21 mouse cellular contexts compared by ENCODE assay signal in genomic region chr9:94645631-94646030, GRCm38 (mm10). TPM values are rescaled to one million over a fixed set of nuclear protein-coding genes. Genes with fewer than 3 reads are reported as not detected.
A peak's percentile ranks its signal among the peaks of the same experiment; 100 is the strongest.
DNase-seq lines count a peak whose midpoint lies in the region; ATAC-seq and TF ChIP-seq lines count a peak whose summit lies in the region.
"Had no signal": no experiment of that assay in that cellular context is flagged by ENCODE, and none has a peak within 500 bp of the region (broad histone marks: within the 10 kb centered on the region; RNA-seq: fewer than 3 reads in every experiment).

No protein-coding gene starts in this region.

- no peak for DNase-seq in heart, adult 18-20 months
- no peak for DNase-seq in liver, embryonic 14.5 days (ENCODE audit: low read depth in 3 of 3, low spot score in 3 of 3)
- no peak for DNase-seq in layer of hippocampus, postnatal 10 days (ENCODE audit: low spot score in 2 of 2)
- no peak for DNase-seq in forebrain, embryonic 14.5 days (ENCODE audit: low spot score)
- DNase-seq: adrenal gland, adult 2 months; adrenal gland, postnatal 25 days; cerebellum, adult 2 months; cerebellum, postnatal 10 days; gastrocnemius, adult 2 months; gastrocnemius, postnatal 36 days had no signal

- 21% methylated on average over 6 of the region's 6 CpGs for WGBS in heart, embryonic 12.5 days
- 11% methylated on average over 6 of the region's 6 CpGs for WGBS in liver, embryonic 14.5 days (ENCODE audit: insufficient replicate concordance)
- WGBS in forebrain, embryonic 14.5 days = 88% methylated on average over 6 of the region's 6 CpGs

- no peak overlapping the region for H3K4me3 ChIP-seq in heart, embryonic 12.5 days
- peak overlapping the region; percentile 76 for H3K4me3 ChIP-seq in megakaryocyte, embryonic 14.5 days (replicated peaks)
- H3K4me3 ChIP-seq in liver, embryonic 14.5 days (ENCODE audit: insufficient read depth in 1 of 2, low read depth in 2 of 2, low read length in 2 of 2) = no peak overlapping the region
- H3K4me3 ChIP-seq in forebrain, embryonic 14.5 days (ENCODE audit: low read depth, low read length) = no peak overlapping the region
- H3K4me3 ChIP-seq: embryonic facial prominence, embryonic 12.5 days; gastrocnemius, adult 2 months; heart, embryonic 10.5 days; heart, embryonic 15.5 days; hindbrain, embryonic 10.5 days; intestine, embryonic 15.5 days had no signal

- TF ChIP-seq CTCF in liver, embryonic 14.5 days (IDR thresholded peaks at IDR 0.05; ENCODE audit: low read depth) = no peak

- peak; percentile 55; the same call in 1 of the 2 replicates for ATAC-seq in heart, embryonic 12.5 days (ENCODE audit: insufficient number of reproducible peaks, low FRiP score)
- no peak for ATAC-seq in megakaryocyte, adult 5-6 weeks (ENCODE audit: poor library complexity, severe bottlenecking)
- peak; percentile 33; the same call in 1 of the 2 replicates for ATAC-seq in liver, embryonic 14.5 days (ENCODE audit: insufficient read depth)
- ATAC-seq in megakaryocyte progenitor cell, adult 5-6 weeks (replicated peaks; ENCODE audit: poor library complexity) = peak; percentile 19; the same call in 1 of the 2 replicates
- ATAC-seq in forebrain, embryonic 14.5 days = no peak
- ATAC-seq: forebrain, embryonic 16.5 days; intestine, embryonic 15.5 days had no signal

- H3K4me2 ChIP-seq in heart, embryonic 12.5 days = no peak overlapping the region
- H3K4me2 ChIP-seq in liver, embryonic 14.5 days (ENCODE audit: low read depth) = no peak overlapping the region
- H3K4me2 ChIP-seq in forebrain, embryonic 14.5 days (ENCODE audit: low read length) = no peak overlapping the region
- H3K4me2 ChIP-seq: embryonic facial prominence, embryonic 12.5 days; heart, embryonic 15.5 days; hindbrain, embryonic 14.5 days; intestine, embryonic 15.5 days had no signal

- H3K4me1 ChIP-seq in heart, embryonic 12.5 days (replicated peaks) = peaks cover 4% of the 10 kb centered on the region
- H3K4me1 ChIP-seq in megakaryocyte, embryonic 14.5 days = peaks cover 49% of the 10 kb centered on the region
- no peaks in the 10 kb centered on the region for H3K4me1 ChIP-seq in liver, embryonic 14.5 days (replicated peaks; ENCODE audit: control insufficient read depth in 2 of 2, insufficient read depth in 2 of 2, low read length in 1 of 2)
- H3K4me1 ChIP-seq in forebrain, embryonic 14.5 days (ENCODE audit: control insufficient read depth, insufficient read depth, low read length) = no peaks in the 10 kb centered on the region
- H3K4me1 ChIP-seq: embryonic facial prominence, embryonic 12.5 days; heart, embryonic 15.5 days; hindbrain, embryonic 10.5 days; intestine, embryonic 15.5 days had no signal

- TF ChIP-seq EP300 in liver, embryonic 14.5 days (IDR thresholded peaks at IDR 0.05; ENCODE audit: low read depth) = no peak

- H3K27ac ChIP-seq in heart, embryonic 12.5 days (ENCODE audit: poor library complexity, severe bottlenecking) = no peak overlapping the region
- no peak overlapping the region for H3K27ac ChIP-seq in liver, embryonic 14.5 days
- no peak overlapping the region for H3K27ac ChIP-seq in forebrain, embryonic 14.5 days (ENCODE audit: low read depth, low read length)
- H3K27ac ChIP-seq: embryonic facial prominence, embryonic 12.5 days; gastrocnemius, adult 2 months; heart, embryonic 10.5 days; heart, embryonic 15.5 days; hindbrain, embryonic 10.5 days; hindbrain, embryonic 14.5 days; intestine, embryonic 15.5 days had no signal

- H3K36me3 ChIP-seq in heart, embryonic 12.5 days = no peaks in the 10 kb centered on the region
- peaks cover 5% of the 10 kb centered on the region for H3K36me3 ChIP-seq in megakaryocyte, embryonic 14.5 days (replicated peaks; ENCODE audit: low read length)
- H3K36me3 ChIP-seq in liver, embryonic 14.5 days (replicated peaks; ENCODE audit: control insufficient read depth, insufficient read depth, low read depth) = no peaks in the 10 kb centered on the region
- H3K36me3 ChIP-seq in forebrain, embryonic 14.5 days (ENCODE audit: control insufficient read depth, insufficient read depth, low read length) = no peaks in the 10 kb centered on the region
- H3K36me3 ChIP-seq: embryonic facial prominence, embryonic 12.5 days; heart, embryonic 10.5 days; heart, embryonic 15.5 days; hindbrain, embryonic 10.5 days; intestine, embryonic 15.5 days had no signal

- H3K27me3 ChIP-seq in heart, embryonic 12.5 days (replicated peaks) = no peaks in the 10 kb centered on the region
- no peaks in the 10 kb centered on the region for H3K27me3 ChIP-seq in megakaryocyte, embryonic 14.5 days (replicated peaks)
- no peaks in the 10 kb centered on the region for H3K27me3 ChIP-seq in liver, embryonic 14.5 days (ENCODE audit: control insufficient read depth, insufficient read depth, low read length)
- H3K27me3 ChIP-seq in forebrain, embryonic 14.5 days (replicated peaks; ENCODE audit: control insufficient read depth, insufficient read depth, low read length) = no peaks in the 10 kb centered on the region
- H3K27me3 ChIP-seq: embryonic facial prominence, embryonic 12.5 days; heart, embryonic 15.5 days; intestine, embryonic 15.5 days had no signal

- no peaks in the 10 kb centered on the region for H3K9me3 ChIP-seq in heart, embryonic 12.5 days (replicated peaks)
- peaks cover 6% of the 10 kb centered on the region; the same call in 1 of the 2 replicates for H3K9me3 ChIP-seq in megakaryocyte, embryonic 14.5 days
- H3K9me3 ChIP-seq in liver, embryonic 14.5 days (ENCODE audit: control insufficient read depth, low read length) = no peaks in the 10 kb centered on the region
- H3K9me3 ChIP-seq in forebrain, embryonic 14.5 days (replicated peaks; ENCODE audit: control insufficient read depth, low read length) = no peaks in the 10 kb centered on the region
- H3K9me3 ChIP-seq: embryonic facial prominence, embryonic 12.5 days; heart, embryonic 10.5 days; heart, embryonic 15.5 days; hindbrain, embryonic 10.5 days; intestine, embryonic 15.5 days had no signal

- no peak overlapping the region for H3K9ac ChIP-seq in heart, embryonic 12.5 days
- no peak overlapping the region for H3K9ac ChIP-seq in liver, embryonic 14.5 days (replicated peaks)
- no peak overlapping the region for H3K9ac ChIP-seq in forebrain, embryonic 14.5 days (ENCODE audit: low read length)
- H3K9ac ChIP-seq: embryonic facial prominence, embryonic 12.5 days; heart, embryonic 15.5 days; hindbrain, embryonic 14.5 days; intestine, embryonic 15.5 days had no signal

RNA-seq across cellular contexts. Expression of gene Slc9a9, which starts 24.1 kb away (rescaled TPM):
- polyA plus RNA-seq in heart, embryonic 12.5 days (2016; fragmentation: Nextera tagmentation; extraction: Ambion mirVana) = 3.9 and 4.0 TPM in 2 replicates
- total RNA-seq in heart, adult 18-20 months (2021) = 1 to 10 TPM; 1.6 to 2.4 TPM
- polyA plus RNA-seq in megakaryocyte, embryonic 14.5 days (2012; ENCODE audit: insufficient read depth, low replicate concordance) = 0.69 TPM in 1 of 2 replicates, not detected in the other
- total RNA-seq in megakaryocyte, adult 5-6 weeks (2015) = 19.1 and 21.5 TPM in 2 replicates
- total RNA-seq in megakaryocyte, adult 5-6 weeks (2017) = 20.8 and 21.9 TPM in 2 replicates
- polyA plus RNA-seq in liver, embryonic 14.5 days (2012; rRNA removed) = 0.90 and 1.1 TPM in 2 replicates
- polyA plus RNA-seq in liver, embryonic 14.5 days (2014; fragmentation: Nextera tagmentation; extraction: Ambion mirVana) = 1.3 and 1.6 TPM in 2 replicates
- total RNA-seq in megakaryocyte progenitor cell, adult 5-6 weeks (2015) = 7.2 and 8.5 TPM in 2 replicates
- total RNA-seq in megakaryocyte progenitor cell, adult 5-6 weeks (2017) = 5.9 and 11.7 TPM in 2 replicates
- 10 to 100 TPM; 14.7 to 16.7 TPM for total RNA-seq in layer of hippocampus, postnatal 10 days (2021)
- polyA plus RNA-seq in forebrain, embryonic 14.5 days (2014; fragmentation: Nextera tagmentation; extraction: Ambion mirVana) = 3.7 and 4.7 TPM in 2 replicates

Comparison
In these comparisons a context has a peak if more than half of its experiments do, and no peak if none do; other contexts are left out.
1. ATAC-seq: peak in heart, embryonic 12.5 days (single experiment), liver, embryonic 14.5 days (single experiment) and megakaryocyte progenitor cell, adult 5-6 weeks (single experiment); none in megakaryocyte, adult 5-6 weeks (single experiment) and forebrain, embryonic 14.5 days (single experiment).